Mouse (Mus musculus): ENCODE data around the gene Nsd1. TPM values are rescaled to one million over a fixed set of nuclear protein-coding genes. Genes with fewer than 3 reads are reported as not detected.
A peak's percentile ranks its signal among the peaks of the same experiment; 100 is the strongest.

Gene Nsd1
- polyA plus RNA-seq, 1 experiment, result 32.8 TPM

GRCm38 (mm10) chr13:55212011-55212360 lies 2.4 kb downstream of the Nsd1 start:
- no peaks in the 10 kb centered on the region for H3K27me3 ChIP-seq (ENCODE audit: control insufficient read depth, insufficient read depth, low read length)
- peak overlapping the region; percentile 88 for H3K4me3 ChIP-seq (ENCODE audit: control insufficient read depth, insufficient read depth, low read length)
- H3K36me3 ChIP-seq (ENCODE audit: control insufficient read depth, insufficient read depth, low read length), result peaks cover 8% of the 10 kb centered on the region; the same call in 1 of the 2 replicates
- TF ChIP-seq CTCF (IDR thresholded peaks at IDR 0.05; ENCODE audit: borderline replicate concordance, control insufficient read depth, extremely low read depth, insufficient read depth, low read length, poor library complexity), result no peak
- no peak for TF ChIP-seq POLR2A (IDR thresholded peaks at IDR 0.05; ENCODE audit: control insufficient read depth, extremely low read depth, insufficient read depth, low read length, poor library complexity)
- peak overlapping the region; percentile 80 for H3K27ac ChIP-seq (ENCODE audit: control insufficient read depth, insufficient read depth, low read length)
- WGBS, result 0% methylated on average over 14 of the region's 32 CpGs
- no peak for DNase-seq
- peaks cover 20% of the 10 kb centered on the region for H3K4me1 ChIP-seq (replicated peaks; ENCODE audit: control insufficient read depth, insufficient read depth, low read length)

GRCm38 (mm10) chr13:55212361-55213137 lies 3.0 kb downstream of the Nsd1 start:
- peak overlapping the region; percentile 80 for H3K27ac ChIP-seq (ENCODE audit: control insufficient read depth, insufficient read depth, low read length)
- peak overlapping the region; percentile 88 for H3K4me3 ChIP-seq (ENCODE audit: control insufficient read depth, insufficient read depth, low read length)
- under 1% methylated on average over 57 of the region's 58 CpGs for WGBS
- peaks cover 20% of the 10 kb centered on the region for H3K4me1 ChIP-seq (replicated peaks; ENCODE audit: control insufficient read depth, insufficient read depth, low read length)
- peak; percentile 68 for DNase-seq
- peaks cover 13% of the 10 kb centered on the region for H3K36me3 ChIP-seq (ENCODE audit: control insufficient read depth, insufficient read depth, low read length)
- no peaks in the 10 kb centered on the region for H3K27me3 ChIP-seq (ENCODE audit: control insufficient read depth, insufficient read depth, low read length)
- TF ChIP-seq CTCF (IDR thresholded peaks at IDR 0.05; ENCODE audit: borderline replicate concordance, control insufficient read depth, extremely low read depth, insufficient read depth, low read length, poor library complexity) (0 out of 2 replicates have a peak, but pooled peaks have one; percentile 6), POLR2A (IDR thresholded peaks at IDR 0.05; ENCODE audit: control insufficient read depth, extremely low read depth, insufficient read depth, low read length, poor library complexity) (peak; percentile 42; the same call in 1 of the 2 replicates)

- Histone ChIP-seq H3K4me3 (ENCODE audit: control insufficient read depth, insufficient read depth, low read length) (peak overlapping the region; percentile 88), H3K4me1 (replicated peaks; ENCODE audit: control insufficient read depth, insufficient read depth, low read length) (peaks cover 20% of the 10 kb centered on the region), H3K36me3 (ENCODE audit: control insufficient read depth, insufficient read depth, low read length) (peaks cover 20% of the 10 kb centered on the region), H3K27me3 (ENCODE audit: control insufficient read depth, insufficient read depth, low read length) (no peaks in the 10 kb centered on the region), H3K27ac (ENCODE audit: control insufficient read depth, insufficient read depth, low read length) (peak overlapping the region; percentile 80; the same call in 1 of the 2 replicates)
- DNase-seq, result no peak
- WGBS, result 83% methylated on average over 10 of the region's 10 CpGs
- no peak for TF ChIP-seq POLR2A (IDR thresholded peaks at IDR 0.05; ENCODE audit: control insufficient read depth, extremely low read depth, insufficient read depth, low read length, poor library complexity)
- TF ChIP-seq CTCF (IDR thresholded peaks at IDR 0.05; ENCODE audit: borderline replicate concordance, control insufficient read depth, extremely low read depth, insufficient read depth, low read length, poor library complexity), result no peak
Measured at GRCm38 (mm10) chr13:55213138-55213806, 3.7 kb downstream of the Nsd1 start.

DNA sequence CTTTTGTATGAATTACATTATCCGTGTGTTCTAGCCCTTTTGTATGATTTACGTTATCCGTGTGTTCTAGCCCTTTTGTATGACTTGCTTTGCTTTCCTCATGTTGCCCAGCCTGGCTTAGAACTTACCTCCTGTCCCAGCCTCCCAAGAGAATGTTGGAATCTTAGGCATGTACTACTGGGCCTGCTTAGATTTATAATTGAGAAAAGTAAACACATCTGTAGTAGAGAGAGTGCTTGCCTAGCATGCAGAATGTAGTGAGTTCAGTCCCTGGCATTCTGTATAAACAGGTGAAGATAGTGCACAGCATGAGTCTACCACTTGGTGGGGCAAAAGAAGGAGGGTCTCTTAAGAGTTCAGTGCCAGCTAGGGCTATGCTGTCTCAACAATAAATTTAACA lies 14.8 kb downstream of the Nsd1 start:
- WGBS, result 100% methylated on average over 3 of the region's 3 CpGs
- no peaks in the 10 kb centered on the region for H3K27me3 ChIP-seq (ENCODE audit: control insufficient read depth, insufficient read depth, low read length)
- H3K36me3 ChIP-seq (ENCODE audit: control insufficient read depth, insufficient read depth, low read length), result peaks cover 43% of the 10 kb centered on the region
- DNase-seq, result no peak
- no peak overlapping the region for H3K27ac ChIP-seq (ENCODE audit: control insufficient read depth, insufficient read depth, low read length)
- no peak for TF ChIP-seq POLR2A (IDR thresholded peaks at IDR 0.05; ENCODE audit: control insufficient read depth, extremely low read depth, insufficient read depth, low read length, poor library complexity)
- TF ChIP-seq CTCF (IDR thresholded peaks at IDR 0.05; ENCODE audit: borderline replicate concordance, control insufficient read depth, extremely low read depth, insufficient read depth, low read length, poor library complexity), result no peak
- H3K4me3 ChIP-seq (ENCODE audit: control insufficient read depth, insufficient read depth, low read length), result no peak overlapping the region
- H3K4me1 ChIP-seq (replicated peaks; ENCODE audit: control insufficient read depth, insufficient read depth, low read length), result no peaks in the 10 kb centered on the region

DNA sequence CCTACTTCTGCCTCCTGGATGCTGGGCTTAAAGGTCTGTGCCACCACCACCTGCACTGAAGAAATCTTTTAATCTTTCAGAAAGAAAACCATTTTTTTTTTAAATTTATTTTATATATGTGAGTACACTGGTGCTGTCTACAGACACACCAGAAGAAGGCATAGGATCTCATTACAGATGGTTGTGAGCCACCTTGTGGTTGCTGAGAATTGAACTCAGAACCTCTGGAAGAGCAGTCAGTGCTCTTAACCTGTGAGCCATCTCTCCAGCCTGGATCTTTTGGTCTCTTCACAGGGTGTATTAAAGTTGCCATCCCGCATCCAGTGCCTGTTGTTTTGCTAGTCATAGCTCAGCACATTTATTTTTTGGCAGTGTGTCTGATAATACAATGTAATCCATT lies 21.1 kb downstream of the Nsd1 start:
- 92% methylated on average over 1 of the region's 1 CpGs for WGBS
- H3K27me3 ChIP-seq (ENCODE audit: control insufficient read depth, insufficient read depth, low read length), result no peaks in the 10 kb centered on the region

DNA sequence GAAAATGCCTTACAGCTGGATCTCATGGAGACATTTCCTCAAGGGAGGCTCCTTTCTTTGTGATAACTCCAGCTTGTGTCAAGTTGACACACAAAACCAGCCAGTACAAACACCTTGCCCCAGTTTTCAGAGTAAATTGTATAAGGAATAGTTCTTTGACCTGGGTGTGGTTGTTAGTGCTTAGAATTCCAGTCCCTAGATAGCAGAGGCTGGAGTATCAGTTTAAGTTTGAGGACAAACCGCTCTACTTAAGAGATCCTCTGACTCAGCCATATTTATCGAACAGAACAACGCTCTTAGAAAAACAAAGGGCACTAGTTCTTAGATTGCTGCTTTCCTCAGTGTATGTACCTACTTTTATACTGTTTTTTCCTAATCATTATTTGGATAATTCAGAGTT lies 33.6 kb downstream of the Nsd1 start:
- no peaks in the 10 kb centered on the region for H3K4me1 ChIP-seq (replicated peaks; ENCODE audit: control insufficient read depth, insufficient read depth, low read length)
- H3K27ac ChIP-seq (ENCODE audit: control insufficient read depth, insufficient read depth, low read length), result no peak overlapping the region
- no peaks in the 10 kb centered on the region for H3K27me3 ChIP-seq (ENCODE audit: control insufficient read depth, insufficient read depth, low read length)
- H3K36me3 ChIP-seq (ENCODE audit: control insufficient read depth, insufficient read depth, low read length), result peaks cover 94% of the 10 kb centered on the region
- DNase-seq, result no peak
- no peak overlapping the region for H3K4me3 ChIP-seq (ENCODE audit: control insufficient read depth, insufficient read depth, low read length)
- TF ChIP-seq POLR2A (IDR thresholded peaks at IDR 0.05; ENCODE audit: control insufficient read depth, extremely low read depth, insufficient read depth, low read length, poor library complexity), result no peak
- no peak for TF ChIP-seq CTCF (IDR thresholded peaks at IDR 0.05; ENCODE audit: borderline replicate concordance, control insufficient read depth, extremely low read depth, insufficient read depth, low read length, poor library complexity)
- WGBS, result 98% methylated on average over 3 of the region's 3 CpGs

More for the DNA sequence above, 21.1 kb downstream of the Nsd1 start:
- DNase-seq, result no peak
- Histone ChIP-seq H3K4me3 (ENCODE audit: control insufficient read depth, insufficient read depth, low read length) (no peak overlapping the region), H3K4me1 (replicated peaks; ENCODE audit: control insufficient read depth, insufficient read depth, low read length) (no peaks in the 10 kb centered on the region), H3K27ac (ENCODE audit: control insufficient read depth, insufficient read depth, low read length) (no peak overlapping the region), H3K36me3 (ENCODE audit: control insufficient read depth, insufficient read depth, low read length) (peaks cover 45% of the 10 kb centered on the region)
- TF ChIP-seq POLR2A (IDR thresholded peaks at IDR 0.05; ENCODE audit: control insufficient read depth, extremely low read depth, insufficient read depth, low read length, poor library complexity) (no peak), CTCF (IDR thresholded peaks at IDR 0.05; ENCODE audit: borderline replicate concordance, control insufficient read depth, extremely low read depth, insufficient read depth, low read length, poor library complexity) (no peak)
